Mouse (Mus musculus) activated CD4-positive, CD25-positive, alpha-beta regulatory T cell (primary cell): Measurements from ENCODE around the gene Cdk13. TPM values are rescaled to one million over a fixed set of nuclear protein-coding genes. Genes with fewer than 3 reads are reported as not detected.

Experiments used
- polyA plus RNA-seq, 2 experiments: library from polyadenylated mRNA; unstranded; fragments of 100-300 nt; shearing (Covaris generic); gene quantifications; one replicate each; pipeline ENCODE4 v1.2.1; 2017

Gene Cdk13
- 10 to 100 TPM; 77.1 to 95.8 TPM for polyA plus RNA-seq

GRCm38 (mm10) chr13:17804909-17805613 lies at the start of gene Cdk13:
Gene Cdk13, minus strand, starts transcription at chr13:17805097.

GRCm38 (mm10) chr13:17694911-17695699 lies 109.8 kb downstream of the Cdk13 start, which contains the start of the genes Mplkip and Sugct:
Gene Mplkip, plus strand, starts transcription at chr13:17695192.
Gene Sugct, minus strand, starts transcription at chr13:17695553.

Other genes with a start within 250 kb of the Cdk13 start
- gene Mplkip, start 109.9 kb downstream of the Cdk13 start, polyA plus RNA-seq: 10 to 100 TPM; 75.8 to 77.7 TPM
- gene Sugct, start 109.5 kb downstream of the Cdk13 start, polyA plus RNA-seq: 1 to 10 TPM in 1 of 2 experiments, under 1 TPM in 1; 0.55 to 3.2 TPM
- 10 to 100 TPM; 56.0 to 68.7 TPM for gene Rala, start 139.1 kb upstream of the Cdk13 start, polyA plus RNA-seq
- gene Yae1d1, start 188.3 kb upstream of the Cdk13 start, polyA plus RNA-seq: 10 to 100 TPM; 11.2 to 16.6 TPM